Mouse (Mus musculus) forebrain, postnatal 0 days (tissue): ENCODE measurements around the gene Gbgt1. TPM values are rescaled to one million over a fixed set of nuclear protein-coding genes. Genes with fewer than 3 reads are reported as not detected.
A peak's percentile ranks its signal among the peaks of the same experiment; 100 is the strongest.

Experiments
- ATAC-seq: fragments of 200-750 bp; cut with Nextera tagmentation; 2 replicates; pipeline ENCODE4 v1.8.0; 2017; ENCODE audit warnings: mild to moderate bottlenecking, moderate library complexity
- DNase-seq: peaks from one replicate; pipeline ENCODE4 v3.0.0-alpha.2; 2015
- H3K27ac ChIP-seq: fragments of 300-500 bp; sonication (generic); 2 replicates; pipeline ENCODE4 v1.5.1; 2014; ENCODE audit warnings: low read depth, mild to moderate bottlenecking, antibody characterized with exemption, low read length, moderate library complexity, mixed read lengths
- H3K27me3 ChIP-seq: fragments of 300-500 bp; sonication (generic); 2 replicates; pipeline ENCODE4 v1.6.1; 2014; ENCODE audit warnings: mild to moderate bottlenecking, low read length, mixed read lengths; ENCODE audit not compliant: insufficient read depth
- H3K36me3 ChIP-seq: fragments of 300-500 bp; sonication (generic); 2 replicates; pipeline ENCODE4 v1.6.1; 2014; ENCODE audit warnings: mild to moderate bottlenecking, moderate library complexity; ENCODE audit not compliant: insufficient read depth
- H3K4me1 ChIP-seq: fragments of 300-500 bp; sonication (generic); 2 replicates; pipeline ENCODE4 v1.6.1; 2014; ENCODE audit warnings: antibody characterized with exemption; ENCODE audit not compliant: insufficient read depth
- H3K4me2 ChIP-seq: fragments of 300-500 bp; sonication (generic); 2 replicates; pipeline ENCODE4 v1.6.1; 2014; ENCODE audit warnings: low read depth, mild to moderate bottlenecking, moderate library complexity
- H3K4me3 ChIP-seq: fragments of 300-500 bp; sonication (generic); 2 replicates; pipeline ENCODE4 v1.5.1; 2014; ENCODE audit warnings: low read depth, low read length, mixed read lengths
- H3K9ac ChIP-seq: fragments of 300-500 bp; sonication (generic); 2 replicates; pipeline ENCODE4 v1.6.1; 2014; ENCODE audit warnings: mild to moderate bottlenecking
- H3K9me3 ChIP-seq: fragments of 300-500 bp; sonication (generic); 2 replicates; pipeline ENCODE4 v1.6.1; 2016; ENCODE audit warnings: low read length
- CTCF ChIP-seq: sonication (generic); IDR thresholded peaks from 2 replicates; pipeline ENCODE4 v1.5.1; 2016; ENCODE audit warnings: antibody characterized with exemption, control low read depth, low read depth
- WGBS: fragments of 180-500 bp; shearing (Covaris S2); extraction: QIAGEN DNeasy Blood & Tissue Kit; methylation state at CpG from one replicate; pipeline ENCODE4 v1.1.7; 2014; 5-methylcytosine and 5-hydroxymethylcytosine counted together
- polyA plus RNA-seq: library from polyadenylated mRNA; unstranded; fragments of >200 nt; fragmentation: Nextera tagmentation; extraction: Ambion mirVana; gene quantifications from 2 replicates; pipeline ENCODE4 v1.2.1, GENCODE M21; 2015
- total RNA-seq: library from RNA; depleted of rRNA; stranded (reverse); fragments of >200 nt; gene quantifications from 2 replicates; pipeline ENCODE4 v1.2.3, GENCODE M21; 2014

The Gbgt1 gene
- total and polyA plus RNA-seq, 2 experiments from 2014 or later: 0.54 to 4.9 TPM

- H3K9me3 ChIP-seq: no peaks in the 10 kb centered on the region
- no peak for TF ChIP-seq CTCF
- no peak for DNase-seq
- 87% methylated on average over 4 of the region's 4 CpGs for WGBS
- peaks cover 31% of the 10 kb centered on the region for H3K4me1 ChIP-seq
- H3K27ac ChIP-seq: peak overlapping the region; percentile 57
- no peak for ATAC-seq
- no peak overlapping the region for H3K4me3 ChIP-seq
- H3K27me3 ChIP-seq: no peaks in the 10 kb centered on the region
- H3K9ac ChIP-seq: no peak overlapping the region; the same call in 1 of the 2 replicates
- peaks cover 9% of the 10 kb centered on the region; the same call in 1 of the 2 replicates for H3K36me3 ChIP-seq
- no peak overlapping the region for H3K4me2 ChIP-seq
Measured at GRCm38 (mm10) chr2:28522166-28522565, 25.5 kb downstream of the Gbgt1 start.

- H3K4me1 ChIP-seq: peaks cover 16% of the 10 kb centered on the region
- WGBS: 9% methylated on average over 5 of the region's 5 CpGs
- H3K9ac ChIP-seq: no peak overlapping the region
Measured at GRCm38 (mm10) chr2:28523643-28524117, 27.0 kb downstream of the Gbgt1 start.

GRCm38 (mm10) chr2:28524406-28524805 lies 27.7 kb downstream of the Gbgt1 start:
- DNase-seq (no peak), ATAC-seq (no peak)
- WGBS: 79% methylated on average over 10 of the region's 10 CpGs
- H3K4me2 ChIP-seq: no peak overlapping the region
- peaks cover 9% of the 10 kb centered on the region; the same call in 1 of the 2 replicates for H3K36me3 ChIP-seq
- TF ChIP-seq CTCF: no peak
- no peak overlapping the region for H3K9ac ChIP-seq
- peaks cover 14% of the 10 kb centered on the region; the same call in 1 of the 2 replicates for H3K4me1 ChIP-seq
- H3K4me3 ChIP-seq: no peak overlapping the region
- H3K27me3 ChIP-seq: no peaks in the 10 kb centered on the region
- no peaks in the 10 kb centered on the region for H3K9me3 ChIP-seq
- H3K27ac ChIP-seq: no peak overlapping the region

More at GRCm38 (mm10) chr2:28523643-28524117, 27.0 kb downstream of the Gbgt1 start:
- Histone ChIP-seq H3K27me3 (no peaks in the 10 kb centered on the region), H3K4me3 (no peak overlapping the region), H3K4me2 (no peak overlapping the region), H3K9me3 (no peaks in the 10 kb centered on the region), H3K36me3 (peaks cover 9% of the 10 kb centered on the region; the same call in 1 of the 2 replicates), H3K27ac (peak overlapping the region; percentile 48; the same call in 1 of the 2 replicates)
- TF ChIP-seq CTCF: no peak
- DNase-seq (peak; percentile 91), ATAC-seq (peak; percentile 87)

- DNase-seq (no peak), ATAC-seq (peak; percentile 21; the same call in 1 of the 2 replicates)
- no peak overlapping the region for H3K4me3 ChIP-seq
- no peak overlapping the region for H3K4me2 ChIP-seq
- H3K9ac ChIP-seq: peak overlapping the region; percentile 15; the same call in 1 of the 2 replicates
- no peak for TF ChIP-seq CTCF
- H3K4me1 ChIP-seq: peaks cover 10% of the 10 kb centered on the region; the same call in 1 of the 2 replicates
- no peaks in the 10 kb centered on the region for H3K9me3 ChIP-seq
- peaks cover 9% of the 10 kb centered on the region; the same call in 1 of the 2 replicates for H3K36me3 ChIP-seq
- peak overlapping the region; percentile 15; the same call in 1 of the 2 replicates for H3K27ac ChIP-seq
- 18% methylated on average over 11 of the region's 11 CpGs for WGBS
- no peaks in the 10 kb centered on the region for H3K27me3 ChIP-seq
Measured at GRCm38 (mm10) chr2:28525219-28525942, 28.7 kb downstream of the Gbgt1 start.

GRCm38 (mm10) chr2:28525943-28526876 lies 29.5 kb downstream of the Gbgt1 start:
- no peaks in the 10 kb centered on the region for H3K27me3 ChIP-seq
- H3K36me3 ChIP-seq: peaks cover 9% of the 10 kb centered on the region; the same call in 1 of the 2 replicates
- H3K27ac ChIP-seq: no peak overlapping the region
- WGBS: 49% methylated on average over 12 of the region's 12 CpGs
- no peak overlapping the region for H3K4me2 ChIP-seq
- no peak for ATAC-seq
- peak overlapping the region; percentile 15; the same call in 1 of the 2 replicates for H3K9ac ChIP-seq
- no peak for DNase-seq
- peaks cover 6% of the 10 kb centered on the region; the same call in 1 of the 2 replicates for H3K4me1 ChIP-seq
- TF ChIP-seq CTCF: peak; percentile 53
- no peak overlapping the region for H3K4me3 ChIP-seq
- H3K9me3 ChIP-seq: no peaks in the 10 kb centered on the region

GRCm38 (mm10) chr2:28527436-28528353 lies 31.0 kb downstream of the Gbgt1 start:
- no peak overlapping the region for H3K4me3 ChIP-seq
- H3K36me3 ChIP-seq: 0 out of 2 replicates have a peak, but pooled peaks cover under 1% of the 10 kb centered on the region
- H3K4me1 ChIP-seq: peaks cover 10% of the 10 kb centered on the region; the same call in 1 of the 2 replicates
- TF ChIP-seq CTCF: no peak
- no peak overlapping the region for H3K9ac ChIP-seq
- 86% methylated on average over 20 of the region's 20 CpGs for WGBS
- ATAC-seq (no peak), DNase-seq (no peak)
- H3K27ac ChIP-seq: no peak overlapping the region
- no peaks in the 10 kb centered on the region for H3K27me3 ChIP-seq
- no peak overlapping the region for H3K4me2 ChIP-seq
- no peaks in the 10 kb centered on the region for H3K9me3 ChIP-seq
